Mouse (Mus musculus) T-helper 1 cell (primary cell): ENCODE data around the gene Edn2.

Source experiments
- in situ Hi-C: fragments of 300-600 bp; cut with MboI, MseI; formaldehyde crosslinking; loops from one replicate; pipeline ENCODE4 v1.15.1; 2025; ENCODE audit warnings: high pct_unique_total_duplicates

Gene Edn2

DNA sequence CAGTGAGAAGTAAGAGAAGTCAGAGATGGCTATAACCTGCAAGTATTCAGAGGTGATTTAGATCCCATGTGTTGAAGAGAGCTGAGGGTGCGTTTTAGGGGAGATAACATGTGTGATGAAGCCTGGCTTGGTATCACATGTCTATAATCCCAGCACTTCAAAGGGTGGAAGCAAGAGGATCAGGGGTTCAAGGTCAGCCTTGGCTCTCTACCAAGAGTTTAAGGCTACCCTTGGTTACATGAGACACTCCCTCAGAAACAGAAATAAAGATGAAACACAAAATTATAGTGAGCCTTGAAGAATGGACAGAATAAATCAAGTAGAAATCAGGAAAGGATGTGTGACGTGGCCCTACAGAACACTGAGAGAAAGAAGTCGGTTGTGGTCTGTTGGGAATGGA is 7.3 kb upstream of the Edn2 start:
- in situ Hi-C loops, result no loop called here

DNA sequence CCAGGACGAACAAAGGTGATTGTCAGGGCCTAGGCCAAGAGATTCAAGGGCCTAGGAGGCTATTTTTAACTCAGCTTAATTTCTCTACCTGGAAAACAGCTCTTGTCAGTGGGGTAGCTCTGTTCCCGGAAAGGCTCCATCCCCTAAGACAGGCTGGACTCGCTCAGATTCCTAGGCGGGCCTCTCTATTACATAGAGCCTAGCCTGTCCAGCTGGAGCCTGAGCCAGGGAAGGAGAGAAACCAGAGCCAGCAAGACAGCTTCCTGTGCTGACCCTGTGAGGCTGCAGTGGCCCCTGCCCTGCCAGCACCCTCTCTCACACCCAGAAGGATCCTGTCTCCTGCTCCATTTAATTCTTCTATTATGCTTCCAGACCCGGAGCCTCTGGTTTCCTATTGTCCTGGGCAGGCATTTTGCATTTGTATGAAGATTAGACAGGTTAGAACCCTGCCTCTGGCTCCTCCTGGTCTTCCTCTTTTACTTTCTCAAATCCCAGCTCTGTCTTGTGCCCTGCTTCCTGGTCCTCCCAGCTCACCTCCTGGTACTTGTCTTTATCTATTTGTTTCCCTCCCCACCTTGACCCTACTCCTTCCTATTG is 2.2 kb upstream of the Edn2 start:
- in situ Hi-C loops, result no loop called here

DNA sequence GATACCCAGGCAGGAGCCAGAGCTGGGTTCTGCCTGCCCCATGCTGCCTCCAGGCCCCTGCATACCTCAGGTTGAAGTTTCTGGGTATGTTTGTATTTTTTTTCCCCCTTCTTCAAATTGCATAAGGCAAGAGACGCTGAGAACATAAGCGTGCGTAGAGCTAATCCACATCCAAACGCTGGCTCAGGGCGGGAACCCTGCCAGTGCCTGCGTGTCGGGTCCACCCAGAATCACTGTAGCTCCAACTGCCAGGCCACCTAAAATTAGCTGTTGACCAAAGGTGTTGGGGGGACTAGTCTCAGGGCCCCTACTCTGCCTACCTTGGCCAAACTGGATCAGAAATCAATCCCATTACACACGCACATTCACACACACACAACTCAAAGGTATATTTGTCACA is 1.6 kb downstream of the Edn2 start:
- in situ Hi-C loops, result no loop called here

DNA sequence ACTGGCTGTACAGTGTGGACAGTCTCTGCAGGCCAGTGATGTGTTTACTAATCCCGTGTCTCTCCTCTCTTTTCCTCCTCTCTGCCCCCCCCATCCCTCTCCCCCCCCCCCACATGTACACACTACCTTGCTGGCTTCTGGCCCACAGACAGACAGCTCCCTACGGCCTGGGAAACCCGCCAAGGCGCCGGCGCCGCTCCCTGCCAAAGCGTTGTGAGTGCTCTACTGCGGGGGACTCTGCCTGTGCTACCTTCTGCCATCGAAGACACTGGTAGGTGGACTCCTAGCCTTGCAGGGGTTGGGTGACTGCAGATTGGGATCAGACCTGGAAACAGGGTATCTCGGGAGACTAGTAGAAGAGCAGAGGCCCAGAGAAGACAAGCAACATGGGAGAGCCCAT is 2.2 kb downstream of the Edn2 start:
- in situ Hi-C loops, result no loop called here

DNA sequence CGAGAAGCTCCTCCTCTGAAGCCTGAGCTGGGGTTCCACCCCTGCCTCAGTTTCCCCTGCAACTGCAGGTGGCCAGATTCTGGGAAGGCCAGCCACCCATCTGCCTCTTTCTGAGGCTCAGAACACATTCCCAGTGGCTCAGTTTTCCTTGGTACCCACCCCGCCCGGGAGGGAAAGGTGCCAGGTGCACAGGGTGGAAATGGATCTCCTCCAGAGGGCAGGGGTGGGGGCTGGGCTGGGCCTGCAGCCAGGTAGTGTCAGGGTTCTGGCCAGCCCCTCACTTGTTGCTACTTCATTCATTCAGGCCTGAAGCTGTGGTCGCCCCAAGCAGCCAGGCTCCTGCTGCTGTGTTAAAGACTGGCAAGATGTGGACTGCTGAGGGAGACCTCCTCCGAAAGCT is 3.3 kb downstream of the Edn2 start:
- in situ Hi-C loops, result no loop called here

DNA sequence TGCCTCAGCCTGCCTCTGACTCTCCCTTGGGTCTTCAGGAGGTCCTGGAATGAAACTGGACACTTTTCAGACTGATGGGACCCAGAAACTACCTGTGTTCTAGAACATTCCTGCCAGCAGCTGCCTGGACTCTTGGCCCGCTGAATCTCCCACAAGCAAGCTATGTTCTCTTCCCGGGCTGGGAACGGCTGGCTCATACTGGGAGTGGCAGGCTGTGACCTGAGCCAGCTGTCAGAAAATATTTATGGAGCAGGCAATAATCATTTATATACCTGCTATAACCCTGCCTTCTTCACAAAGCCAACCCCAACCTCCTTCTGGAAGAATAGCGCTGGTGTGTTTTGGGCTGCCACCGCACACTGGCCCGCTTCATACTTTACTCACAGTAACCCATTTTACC is 6.8 kb downstream of the Edn2 start:
- in situ Hi-C loops, result no loop called here

DNA sequence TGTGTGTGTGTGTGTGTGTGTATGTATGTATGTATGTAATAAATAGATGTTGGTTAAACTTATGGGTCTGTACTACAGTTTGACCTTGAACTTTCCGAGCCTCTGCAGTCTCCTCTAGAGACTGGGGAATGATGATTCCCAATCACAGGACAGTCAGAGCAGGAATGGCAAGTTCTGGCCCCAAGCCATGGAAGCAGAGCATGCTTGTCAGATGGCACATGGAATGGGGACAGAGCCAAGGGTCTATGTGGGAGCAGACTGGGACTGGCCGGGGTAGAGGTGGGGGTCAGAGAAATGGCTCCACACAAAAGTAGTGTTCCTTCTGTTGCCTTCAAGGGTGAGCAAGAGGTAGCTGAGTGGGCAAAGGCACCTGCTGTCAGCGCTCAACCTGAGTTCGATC is 7.3 kb downstream of the Edn2 start:
- in situ Hi-C loops, result no loop called here

DNA sequence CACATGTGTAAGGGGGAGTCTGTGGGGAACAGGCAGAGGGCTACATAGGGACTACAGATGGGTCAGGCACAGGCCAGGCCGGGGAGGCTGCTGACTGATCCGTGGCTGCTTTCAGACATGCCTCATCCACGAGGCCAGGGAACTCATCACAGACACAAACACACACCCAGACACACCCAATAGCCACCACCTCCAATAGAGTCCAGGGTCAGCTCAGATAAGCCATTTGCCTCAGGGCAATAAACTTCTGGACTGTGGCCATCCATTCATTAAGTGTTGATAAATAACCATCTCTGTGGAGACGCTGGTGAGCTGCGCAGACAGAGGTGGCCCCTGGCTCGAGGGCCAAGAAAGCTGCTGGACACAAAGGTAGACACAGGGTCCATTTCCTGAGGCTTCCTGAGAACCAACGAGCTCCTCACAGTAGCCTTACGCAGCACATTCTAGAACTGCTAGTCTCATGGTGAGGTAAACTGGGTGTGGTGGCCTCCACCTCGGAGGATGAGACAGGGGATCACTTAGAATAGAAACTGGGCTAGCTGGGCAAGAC is 9.5 kb downstream of the Edn2 start:
- in situ Hi-C loops, result no loop called here

DNA sequence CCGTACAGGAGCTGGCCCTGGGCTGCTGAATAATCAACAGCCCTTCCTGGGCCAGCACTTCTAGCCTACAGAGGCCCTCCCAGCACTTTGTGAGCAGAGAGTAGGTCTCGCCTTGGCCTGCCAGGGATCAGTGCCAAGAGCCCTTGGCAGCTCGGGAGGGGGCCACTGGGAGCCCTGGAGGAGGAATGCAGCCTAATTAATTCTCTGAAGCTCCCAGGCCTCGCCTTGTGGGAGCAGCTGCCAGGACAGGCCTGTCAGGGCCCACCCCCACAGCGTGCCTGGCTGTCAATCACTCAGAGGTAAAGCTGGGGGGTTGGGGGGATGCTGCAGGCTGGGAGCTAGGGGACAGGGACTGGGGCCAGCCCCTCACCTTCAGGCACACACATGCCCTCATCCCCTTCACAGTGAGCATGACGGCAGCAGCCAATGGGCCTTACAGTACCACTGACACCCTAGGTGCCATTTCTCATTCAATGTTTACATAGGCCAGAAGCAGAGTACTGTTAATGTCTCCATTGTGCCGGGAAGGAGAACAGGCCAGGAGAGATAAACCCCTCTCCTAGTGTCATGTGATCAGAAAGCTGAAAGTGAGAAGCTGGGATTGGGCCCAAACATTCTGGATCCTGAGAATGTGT is 11.2 kb downstream of the Edn2 start:
- in situ Hi-C loops, result no loop called here

DNA sequence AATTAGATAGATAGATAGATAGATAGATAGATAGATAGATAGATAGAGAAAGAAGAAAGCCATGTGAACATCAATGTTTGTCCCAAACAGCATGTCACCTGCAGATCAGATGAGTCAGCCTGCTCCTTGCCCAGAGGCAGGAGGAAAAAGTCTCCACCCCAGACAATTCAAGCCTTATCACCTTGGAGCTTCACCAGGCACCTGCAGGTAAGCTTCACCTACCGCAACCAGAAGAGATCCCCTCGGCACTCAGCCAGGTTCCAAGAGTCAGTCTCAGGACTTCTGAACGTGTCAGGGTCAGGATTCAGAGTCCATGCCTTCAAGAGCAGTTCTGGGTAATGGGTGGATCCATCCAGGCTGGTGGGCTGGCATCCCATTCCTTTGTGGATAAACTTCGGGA is 18.1 kb downstream of the Edn2 start:
- in situ Hi-C loops, result no loop called here

DNA sequence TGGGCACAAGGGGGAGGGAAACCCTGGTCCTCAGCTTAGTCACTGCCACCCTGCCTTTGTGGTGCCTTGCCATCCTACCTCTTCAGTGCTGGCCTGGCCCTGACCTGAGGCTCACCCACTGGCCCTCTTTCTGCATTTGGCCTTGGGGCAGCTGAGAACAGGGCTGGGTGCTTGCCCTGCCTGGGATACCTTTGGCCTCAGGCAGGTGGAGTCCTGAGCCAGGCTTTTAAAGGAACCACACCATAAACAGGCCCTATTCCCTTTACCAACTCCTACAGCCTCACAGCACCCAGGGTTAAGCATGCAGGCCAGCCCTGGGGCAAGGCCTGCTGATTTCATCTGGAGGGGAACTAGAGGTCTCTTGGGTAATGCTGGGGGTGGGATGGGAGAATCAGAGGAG is 19.5 kb downstream of the Edn2 start:
- in situ Hi-C loops, result no loop called here

DNA sequence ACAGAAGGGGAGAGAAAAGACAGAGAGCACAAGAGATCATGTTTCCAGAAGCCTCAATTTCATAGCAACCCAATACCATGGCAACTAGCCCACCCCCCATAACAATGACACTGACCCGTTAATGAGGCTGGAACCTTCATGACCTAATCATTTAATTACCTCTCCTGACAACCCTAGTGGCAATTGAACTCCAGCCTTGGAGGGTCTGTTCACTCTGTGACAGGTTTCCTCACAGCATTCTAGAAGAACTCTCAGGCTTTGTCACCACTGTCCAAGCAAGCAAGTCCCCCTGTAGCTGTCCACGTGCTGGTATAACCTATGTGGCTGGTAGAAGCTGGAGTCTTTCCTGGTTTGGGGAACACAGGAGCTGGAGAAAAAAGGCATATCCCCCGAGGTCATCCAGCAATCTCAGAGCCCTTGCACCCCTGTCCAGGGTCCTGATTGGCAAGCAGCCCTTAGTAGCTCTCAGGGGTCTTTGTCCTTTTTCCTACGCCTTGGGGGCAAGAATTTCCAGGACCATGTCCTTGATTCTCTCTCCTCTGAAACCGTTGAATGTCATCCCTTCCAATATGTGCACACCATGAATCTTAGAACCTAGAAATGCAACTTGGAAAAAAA is 23.5 kb downstream of the Edn2 start:
- in situ Hi-C loops, result no loop called here

DNA sequence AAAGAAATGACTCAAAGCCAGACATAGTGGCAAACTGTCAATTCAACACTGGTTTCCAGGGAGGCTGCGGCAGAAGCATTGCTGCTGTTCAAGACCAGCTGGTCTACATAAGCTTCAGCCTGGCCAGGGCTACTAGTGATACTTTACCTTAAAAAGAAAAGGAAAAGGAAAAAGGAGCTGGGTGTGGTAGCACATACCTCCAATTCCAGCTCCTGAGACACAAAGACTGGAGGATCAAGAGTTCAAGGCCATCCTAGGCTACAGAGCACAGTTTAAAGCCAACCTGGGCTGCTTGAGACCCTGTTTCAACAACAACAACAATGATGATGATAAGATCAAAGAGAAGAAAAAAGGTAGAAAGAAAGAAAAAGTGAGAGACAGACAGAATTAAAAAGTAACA is 25.4 kb downstream of the Edn2 start:
- in situ Hi-C loops, result no loop called here

DNA sequence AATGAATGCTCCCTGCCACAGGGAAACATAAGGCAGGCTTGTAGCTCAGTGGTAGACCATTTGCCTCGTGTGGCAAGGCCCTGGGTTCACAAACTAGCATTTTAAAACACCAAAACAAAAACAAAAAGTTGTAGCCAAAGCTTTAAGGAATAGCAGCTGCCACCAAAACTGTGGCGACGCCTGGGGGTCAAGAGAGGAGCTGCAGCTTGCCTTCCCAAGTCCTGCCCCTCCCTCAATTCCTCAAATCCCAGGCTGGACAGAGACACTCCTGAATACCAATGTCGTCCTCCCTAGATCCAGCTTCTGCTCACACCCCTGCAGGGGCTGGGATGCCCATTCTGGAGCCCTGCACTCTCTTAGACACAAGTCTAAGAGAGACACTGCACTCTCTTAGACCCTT is 25.9 kb downstream of the Edn2 start:
- in situ Hi-C loops, result no loop called here

DNA sequence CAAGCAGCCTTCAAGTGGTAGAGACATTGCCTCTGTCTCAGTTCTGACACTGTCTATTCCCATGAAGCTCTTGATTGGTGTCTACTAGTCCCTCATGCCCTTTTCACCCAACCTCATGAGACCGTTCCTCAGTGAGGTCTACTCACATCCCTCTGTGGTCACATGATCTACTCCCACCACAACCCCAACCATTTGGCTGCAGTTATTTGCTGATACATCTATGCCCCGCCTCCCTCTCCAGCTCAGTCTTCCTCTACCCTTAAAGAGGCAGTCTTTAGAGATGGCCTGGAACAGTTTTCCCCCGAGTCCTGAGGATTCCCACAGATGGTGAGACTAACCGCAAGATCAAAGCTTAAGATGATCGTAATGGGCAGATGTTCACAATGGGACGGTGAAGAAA is 27.2 kb downstream of the Edn2 start:
- in situ Hi-C loops, result no loop called here

DNA sequence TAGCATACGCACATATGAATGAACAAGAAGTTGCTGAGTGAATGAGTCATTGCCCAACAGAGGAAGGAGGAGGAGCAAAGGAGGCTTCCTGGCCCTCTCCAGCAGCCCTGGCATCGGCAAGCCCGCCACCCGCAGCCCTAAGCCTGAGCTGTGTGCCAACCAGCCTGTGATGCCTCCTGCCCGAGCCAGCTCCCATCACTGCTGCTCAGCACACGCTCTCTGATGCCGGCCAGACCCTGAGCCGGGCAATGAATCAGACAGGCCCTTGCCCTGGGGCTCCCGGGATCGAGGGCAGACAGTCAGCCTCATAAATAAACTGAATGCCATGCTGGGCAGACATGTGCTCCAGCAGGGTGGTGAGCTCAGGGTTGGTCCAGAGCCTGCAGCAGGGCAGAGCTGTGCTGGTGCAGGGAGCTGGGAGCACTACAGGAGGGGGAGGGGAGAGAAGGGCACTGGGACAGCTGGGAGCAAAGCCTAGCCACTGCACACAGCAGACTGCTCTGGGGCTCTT is 27.7 kb downstream of the Edn2 start:
- in situ Hi-C loops, result no loop called here

DNA sequence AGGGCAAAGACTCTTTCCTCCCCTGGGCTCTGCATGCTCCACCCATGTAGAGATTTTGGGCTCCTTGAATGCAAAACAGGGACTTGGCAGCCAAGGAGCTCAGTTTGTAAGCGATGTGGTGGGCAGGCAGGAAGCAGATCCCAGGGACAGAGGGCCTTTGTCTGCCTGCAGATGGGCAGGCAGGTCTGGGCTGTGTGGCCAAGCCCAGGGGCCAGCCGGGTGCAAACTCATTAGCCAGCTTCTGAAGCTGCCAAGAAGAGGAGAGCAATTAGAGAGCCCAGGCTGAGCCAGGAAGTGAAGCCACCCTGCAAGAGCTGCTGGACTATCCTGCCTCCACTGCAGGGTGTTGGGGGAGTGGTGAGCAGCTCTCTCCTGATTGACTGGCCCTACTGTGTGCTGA is 28.9 kb downstream of the Edn2 start:
- in situ Hi-C loops, result no loop called here

DNA sequence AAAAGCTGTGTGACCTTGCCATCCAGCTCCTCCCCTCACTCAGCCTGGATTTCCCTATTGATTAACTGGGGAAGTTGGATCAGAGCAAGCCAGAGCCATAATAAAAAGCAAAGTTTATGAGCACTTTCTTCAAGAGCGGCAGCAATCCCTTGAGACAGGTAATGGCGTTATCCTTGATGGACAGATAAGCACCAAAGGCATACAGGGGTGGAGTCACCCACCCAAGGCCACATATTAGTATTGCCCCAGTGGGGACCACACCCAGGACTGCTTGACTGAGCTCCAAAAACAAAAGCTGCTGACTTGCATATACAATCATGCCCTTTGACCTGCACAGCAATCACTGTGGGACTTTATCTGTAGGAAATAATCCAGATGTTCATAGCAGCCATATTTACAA is 31.0 kb downstream of the Edn2 start:
- in situ Hi-C loops, result no loop called here

DNA sequence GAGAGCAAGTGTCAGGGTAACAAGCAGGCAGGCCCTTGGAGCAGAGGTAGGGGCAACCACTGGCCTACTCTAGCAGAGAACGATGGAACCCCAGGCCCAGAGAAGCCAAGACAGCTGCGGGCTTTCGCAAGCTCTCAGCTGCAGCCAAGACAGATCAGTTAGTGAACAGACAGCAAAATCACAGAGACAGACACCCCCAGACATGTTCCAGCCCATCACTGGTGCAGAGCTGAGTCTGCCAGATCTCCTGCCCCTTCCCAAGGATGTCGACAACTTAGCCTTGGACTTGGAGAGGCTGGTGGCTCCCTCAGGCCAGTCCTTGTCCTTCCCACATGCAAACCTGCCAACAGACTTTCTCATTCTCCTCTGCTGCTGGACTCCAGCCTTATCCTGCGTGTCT is 33.0 kb downstream of the Edn2 start:
- in situ Hi-C loops, result no loop called here

DNA sequence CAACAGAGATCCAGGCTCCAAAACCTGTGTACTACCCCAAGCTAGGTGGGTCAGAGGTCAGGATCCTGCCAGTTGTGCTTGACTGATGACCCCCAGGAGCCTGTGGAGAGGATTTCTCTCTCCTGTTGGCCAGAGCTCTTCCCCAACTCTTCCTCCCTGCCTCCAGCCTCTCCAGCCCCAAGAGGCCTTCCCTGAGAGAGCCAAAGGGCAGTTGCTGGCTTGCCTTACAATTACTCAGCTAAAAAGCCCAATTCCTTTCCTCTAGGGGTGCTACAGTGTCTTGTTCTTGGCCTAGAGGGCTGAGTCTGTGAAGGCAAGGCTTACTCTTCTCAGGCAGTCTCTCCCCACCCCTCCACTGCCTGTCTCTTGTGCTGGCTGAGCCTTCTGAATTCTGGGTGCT is 34.0 kb downstream of the Edn2 start:
- in situ Hi-C loops, result no loop called here

DNA sequence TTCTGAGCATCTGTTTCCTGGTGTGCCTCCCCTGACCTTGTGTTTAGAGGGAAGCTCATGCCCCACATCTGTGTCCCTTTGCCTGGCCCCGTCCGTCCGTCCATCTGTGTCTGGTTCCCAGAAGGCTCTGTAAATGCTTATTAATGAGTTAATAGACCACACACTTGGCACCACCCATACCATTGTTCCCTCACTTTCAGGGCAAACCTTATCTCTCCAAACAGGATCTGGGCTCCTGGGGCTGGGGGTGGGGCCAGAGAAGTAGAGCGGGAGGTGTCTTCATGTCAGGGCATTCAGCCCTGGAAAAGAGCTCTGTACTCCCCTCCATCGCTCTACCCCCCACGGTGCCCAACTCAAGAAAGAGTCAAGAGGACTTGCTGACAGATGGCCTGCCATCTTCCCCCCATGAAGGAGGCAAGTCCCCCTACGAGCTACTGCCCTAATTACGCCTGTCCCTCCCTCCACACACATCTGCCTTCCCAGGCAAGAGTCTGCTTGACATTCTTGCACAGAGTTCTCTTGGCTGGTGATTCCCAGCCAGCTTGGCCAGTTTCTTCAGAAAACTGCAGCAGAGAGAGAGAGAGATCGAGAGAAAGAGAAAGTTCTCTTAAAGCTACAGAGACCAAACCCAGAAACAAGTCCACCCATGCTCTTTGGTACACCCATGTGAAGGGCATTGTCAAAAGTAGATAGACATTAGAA is 38.3 kb downstream of the Edn2 start:
- in situ Hi-C loops, result no loop called here

DNA sequence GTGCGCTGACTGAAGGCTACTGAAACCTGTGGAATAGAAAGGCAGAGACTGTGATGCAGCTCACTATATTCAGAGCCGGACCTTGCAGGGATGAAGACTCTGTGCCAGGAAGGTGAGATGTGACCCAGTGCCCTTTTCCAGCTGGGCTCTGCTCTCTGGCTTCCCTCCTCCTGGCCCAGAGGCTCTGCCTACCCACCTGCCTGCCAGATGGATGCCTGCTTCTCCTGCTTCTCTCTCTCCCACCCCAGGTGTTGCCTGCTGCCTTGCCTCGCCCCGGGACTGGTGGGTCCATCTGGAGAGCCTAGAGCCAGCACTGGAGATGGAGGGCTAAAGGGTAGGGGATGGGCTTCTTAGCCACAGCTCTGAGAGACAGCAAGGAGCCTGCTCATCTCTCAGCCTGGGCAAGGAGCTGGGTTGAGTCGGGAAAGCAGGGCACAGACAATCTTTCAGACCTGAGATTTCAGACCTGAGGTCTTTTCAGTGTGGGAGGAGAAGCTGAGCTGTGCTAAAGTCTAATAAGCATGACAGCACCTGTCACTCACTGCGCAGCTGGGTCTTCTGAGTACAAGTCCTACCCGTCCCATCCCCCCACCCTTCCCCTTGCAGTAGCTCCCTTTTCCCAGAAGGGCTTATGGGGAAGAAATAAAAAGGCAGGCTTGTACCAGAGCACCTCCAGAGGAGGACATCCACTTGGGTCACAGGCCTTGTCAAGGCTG is 39.7 kb downstream of the Edn2 start:
- in situ Hi-C loops, result no loop called here
